Mouse (Mus musculus): ENCODE measurements around the gene Srgap3. TPM values are rescaled to one million over a fixed set of nuclear protein-coding genes. Genes with fewer than 3 reads are reported as not detected.

Srgap3 gene
- total RNA-seq (2023) = 2.8 to 3.9 TPM (median 3.3 TPM) in 4 replicates

DNA sequence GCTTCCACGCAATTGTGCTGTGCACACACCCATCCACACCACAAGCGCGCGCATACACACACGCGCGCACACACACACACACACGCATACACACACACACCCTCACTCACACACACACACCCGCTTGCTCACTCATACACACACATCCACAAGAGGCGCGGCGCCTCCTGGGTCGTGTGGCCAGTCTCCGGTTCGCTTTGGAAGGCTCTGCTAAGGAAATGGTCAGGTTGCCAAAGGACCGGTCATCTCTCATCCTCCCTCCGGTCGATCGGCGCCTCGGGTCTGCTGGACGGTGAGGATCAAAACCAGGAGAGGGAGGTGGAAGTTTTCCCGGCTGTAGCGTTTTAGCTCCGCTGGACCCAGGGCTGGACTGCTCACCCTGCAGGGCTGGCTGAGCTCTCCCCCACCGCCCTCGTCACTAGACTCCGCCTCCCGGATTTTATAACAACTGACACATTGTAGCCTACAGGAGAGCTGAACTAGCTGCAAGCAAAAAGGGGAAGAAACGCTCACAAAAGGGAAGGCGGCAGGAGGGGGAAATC, at the start of gene Srgap3:
Gene Srgap3, minus strand, starts transcription at position 372 of the 542 bp plus-strand sequence.

DNA sequence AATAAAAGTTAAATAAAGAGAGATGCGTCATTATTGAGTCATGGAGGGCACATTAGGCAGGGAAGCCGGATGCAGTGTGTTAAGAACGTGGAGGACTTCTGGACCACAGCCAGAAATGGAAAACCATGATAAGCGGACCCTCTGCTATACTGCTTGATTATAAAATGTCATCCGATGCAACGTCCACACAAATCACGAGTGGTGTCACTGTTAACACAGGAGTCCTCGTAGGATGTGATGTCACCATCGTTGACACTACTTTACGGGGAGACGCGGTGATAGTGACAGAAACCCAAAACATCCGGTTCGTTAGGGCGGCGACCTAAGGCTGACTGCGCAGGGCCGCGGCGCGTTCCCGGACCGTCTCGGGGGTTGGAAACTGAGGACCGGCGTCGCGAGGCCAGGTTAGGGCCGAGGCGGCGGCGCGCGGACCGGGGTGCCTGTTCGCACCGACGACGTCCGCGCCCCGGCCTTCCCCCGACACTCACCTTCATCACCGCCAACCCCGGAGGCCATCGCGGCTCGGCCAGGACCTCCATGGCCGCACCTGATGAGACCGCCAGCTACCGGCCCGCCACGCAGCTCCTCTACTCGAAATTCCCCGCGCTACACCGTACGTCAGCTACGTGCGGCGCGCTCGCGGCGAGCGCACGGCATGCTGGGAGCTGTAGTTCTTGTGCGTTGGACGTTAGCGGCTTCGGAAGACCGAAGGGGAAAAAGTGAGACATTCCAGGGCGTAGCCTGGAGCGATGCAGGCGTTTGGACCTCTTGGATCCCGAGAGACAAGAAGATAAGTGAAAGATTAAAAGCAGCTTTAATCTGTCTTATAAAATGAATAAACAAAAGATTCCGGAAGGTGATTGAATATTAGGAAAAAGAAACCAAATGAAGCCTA, 250.8 kb downstream of the Srgap3 start, which contains the start of gene Rad18:
Gene Rad18, minus strand, starts transcription at position 631 of the 895 bp plus-strand sequence.

Other genes with a start within 250 kb of the Srgap3 start
- 43.3 to 51.5 TPM (median 49.0 TPM) in 4 replicates for gene Thumpd3, start 99.0 kb upstream of the Srgap3 start, total RNA-seq (2023)
- 132 to 136 TPM (median 134 TPM) in 4 replicates for gene Setd5, start 130.1 kb upstream of the Srgap3 start, total RNA-seq (2023)
- gene Lhfpl4, start 248.1 kb upstream of the Srgap3 start, total RNA-seq (2023) = 0.54 to 2.4 TPM (median 0.97 TPM) in 4 replicates

Measured in B cell, adult 62 days (primary cell).